Mouse (Mus musculus): ENCODE measurements around the gene BC049352. TPM values are rescaled to one million over a fixed set of nuclear protein-coding genes. Genes with fewer than 3 reads are reported as not detected.

Gene BC049352
- total RNA-seq, 2 experiments from 2014 or later, result not detected

GRCm38 (mm10) chr9:45241397-45241796, 59.6 kb downstream of the BC049352 start:
- ATAC-seq (ENCODE audit: poor library complexity, severe bottlenecking), result peak; percentile 44

GRCm38 (mm10) chr9:45245432-45245831, 63.6 kb downstream of the BC049352 start:
- no peak for ATAC-seq (ENCODE audit: poor library complexity, severe bottlenecking)

GRCm38 (mm10) chr9:45246060-45246459, 64.3 kb downstream of the BC049352 start:
- peak; percentile 92 for ATAC-seq (ENCODE audit: poor library complexity, severe bottlenecking)

- ATAC-seq (ENCODE audit: poor library complexity, severe bottlenecking), result peak; percentile 14; the same call in 1 of the 2 replicates
Measured at GRCm38 (mm10) chr9:45247536-45247935, 65.7 kb downstream of the BC049352 start.

GRCm38 (mm10) chr9:45250306-45250705, 68.5 kb downstream of the BC049352 start:
- ATAC-seq (ENCODE audit: poor library complexity, severe bottlenecking), result no peak

- ATAC-seq (ENCODE audit: poor library complexity, severe bottlenecking), result no peak
Measured at GRCm38 (mm10) chr9:45251281-45251680, 69.5 kb downstream of the BC049352 start.

- peak; percentile 19; the same call in 1 of the 2 replicates for ATAC-seq (ENCODE audit: poor library complexity, severe bottlenecking)
Measured at GRCm38 (mm10) chr9:45251990-45252389, 70.2 kb downstream of the BC049352 start.

- peak; percentile 59 for ATAC-seq (ENCODE audit: poor library complexity, severe bottlenecking)
Measured at GRCm38 (mm10) chr9:45252395-45252794, 70.6 kb downstream of the BC049352 start.

- no peak for ATAC-seq (ENCODE audit: poor library complexity, severe bottlenecking)
Measured at GRCm38 (mm10) chr9:45254021-45254420, 72.2 kb downstream of the BC049352 start.

GRCm38 (mm10) chr9:45254605-45255004, 72.8 kb downstream of the BC049352 start:
- no peak for ATAC-seq (ENCODE audit: poor library complexity, severe bottlenecking)

- ATAC-seq (ENCODE audit: poor library complexity, severe bottlenecking), result no peak
Measured at GRCm38 (mm10) chr9:45255431-45255830, 73.6 kb downstream of the BC049352 start.

- ATAC-seq (ENCODE audit: poor library complexity, severe bottlenecking), result no peak
Measured at GRCm38 (mm10) chr9:45255967-45256366, 74.2 kb downstream of the BC049352 start.

GRCm38 (mm10) chr9:45259065-45259464, 77.3 kb downstream of the BC049352 start:
- ATAC-seq (ENCODE audit: poor library complexity, severe bottlenecking), result no peak

GRCm38 (mm10) chr9:45261466-45261865, 79.7 kb downstream of the BC049352 start:
- ATAC-seq (ENCODE audit: poor library complexity, severe bottlenecking), result no peak

- ATAC-seq (ENCODE audit: poor library complexity, severe bottlenecking), result no peak
Measured at GRCm38 (mm10) chr9:45261872-45262271, 80.1 kb downstream of the BC049352 start.

GRCm38 (mm10) chr9:45267099-45267498, 85.3 kb downstream of the BC049352 start:
- ATAC-seq (ENCODE audit: poor library complexity, severe bottlenecking), result no peak

GRCm38 (mm10) chr9:45268079-45268478, 86.3 kb downstream of the BC049352 start:
- peak; percentile 39 for ATAC-seq (ENCODE audit: poor library complexity, severe bottlenecking)

- peak; percentile 81 for ATAC-seq (ENCODE audit: poor library complexity, severe bottlenecking)
Measured at GRCm38 (mm10) chr9:45268597-45269325, 87.0 kb downstream of the BC049352 start, which contains the start of gene Il10ra. Il10ra (minus strand) TSS chr9:45269149.

GRCm38 (mm10) chr9:45272213-45272612, 90.4 kb downstream of the BC049352 start:
- ATAC-seq (ENCODE audit: poor library complexity, severe bottlenecking), result peak; percentile 27; the same call in 1 of the 2 replicates

- ATAC-seq (ENCODE audit: poor library complexity, severe bottlenecking), result peak; percentile 70
Measured at GRCm38 (mm10) chr9:45274218-45274617, 92.4 kb downstream of the BC049352 start.

GRCm38 (mm10) chr9:45274635-45275034, 92.8 kb downstream of the BC049352 start:
- ATAC-seq (ENCODE audit: poor library complexity, severe bottlenecking), result peak; percentile 43

GRCm38 (mm10) chr9:45280059-45280458, 98.3 kb downstream of the BC049352 start:
- no peak for ATAC-seq (ENCODE audit: poor library complexity, severe bottlenecking)

GRCm38 (mm10) chr9:45280891-45281290, 99.1 kb downstream of the BC049352 start:
- peak; percentile 59 for ATAC-seq (ENCODE audit: poor library complexity, severe bottlenecking)
